Mouse (Mus musculus) kidney, adult 18-20 months (tissue): Measurements from ENCODE around the gene Gtf2i.

Experiments used
- DNase-seq: peaks from one replicate; pipeline ENCODE4 v3.0.0; 2021

Gtf2i gene

DNA sequence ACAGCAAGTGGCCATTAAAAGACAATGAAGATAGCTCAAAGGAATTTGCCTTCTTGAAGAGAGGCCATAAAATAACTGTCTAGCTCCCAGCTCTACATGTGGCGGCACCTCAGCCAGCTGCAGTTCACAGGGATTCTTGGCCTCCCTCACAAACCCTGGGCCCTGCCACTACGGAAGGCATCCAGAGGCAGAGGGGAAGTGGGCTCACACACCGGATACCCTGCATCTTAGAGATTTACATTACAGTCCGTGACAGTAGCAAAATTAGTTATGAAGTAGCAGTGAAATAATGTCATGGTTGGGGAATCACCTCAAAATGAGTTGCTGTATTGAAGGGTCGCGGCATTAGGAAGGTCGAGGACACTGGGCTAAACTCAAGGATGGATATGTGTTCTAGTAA is 126.0 kb downstream of the Gtf2i start:
- DNase-seq: no peak
